Comparison of ENCODE assay signal across 8 mouse cellular contexts in the genomic region with DNA sequence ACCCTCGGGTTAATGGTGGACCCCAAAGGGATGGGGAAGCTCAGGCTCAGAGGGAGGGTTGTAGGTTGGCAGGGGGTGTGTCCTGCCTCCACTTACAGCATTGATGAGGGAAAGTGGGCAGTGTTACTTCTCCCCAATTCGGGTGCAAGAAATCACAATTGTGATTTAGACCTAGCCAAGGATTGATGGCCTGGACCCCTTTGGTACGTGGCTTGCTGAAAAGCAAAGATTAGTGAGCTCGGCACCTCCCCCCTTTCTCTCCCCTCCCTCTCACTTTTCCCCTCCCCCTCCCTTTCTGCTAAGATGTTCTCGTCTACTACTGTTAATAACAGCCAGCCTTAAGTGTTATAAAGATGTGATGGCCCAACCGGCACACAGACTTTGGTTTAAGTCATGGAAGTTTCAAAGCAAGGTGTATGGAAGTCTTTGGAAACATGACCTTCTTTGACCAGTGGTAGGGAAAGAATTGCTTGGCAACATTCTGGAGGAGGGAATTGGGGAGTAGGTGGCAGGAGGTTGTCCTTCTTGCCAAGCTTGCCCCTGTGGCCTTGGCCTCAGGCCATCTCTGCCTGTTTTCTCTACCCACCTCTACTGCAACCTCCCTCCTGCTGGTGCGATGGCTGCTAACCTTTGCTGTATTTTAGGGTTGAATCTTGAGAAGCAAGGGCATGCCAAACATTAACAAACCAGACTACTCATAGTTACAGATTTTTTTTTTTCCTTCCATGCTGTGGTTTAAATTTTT. TPM values are rescaled to one million over a fixed set of nuclear protein-coding genes. Genes with fewer than 3 reads are reported as not detected.
DNase-seq lines count a peak whose midpoint lies in the region; ATAC-seq and TF ChIP-seq lines count a peak whose summit lies in the region.

No protein-coding gene starts in this region.

- no peaks in the 10 kb centered on the region for H3K9me3 ChIP-seq in lung, postnatal 0 days (ENCODE audit: low read length)
- H3K9me3 ChIP-seq in hindbrain, embryonic 10.5 days: no peaks in the 10 kb centered on the region
- H3K9me3 ChIP-seq in limb, embryonic 13.5 days: no peaks in the 10 kb centered on the region

- no peak for TF ChIP-seq CTCF in lung, postnatal 0 days (IDR thresholded peaks at IDR 0.05)

- H3K36me3 ChIP-seq in lung, postnatal 0 days (ENCODE audit: insufficient read depth, low read length): no peaks in the 10 kb centered on the region
- H3K36me3 ChIP-seq in hindbrain, embryonic 10.5 days: peaks cover 32% of the 10 kb centered on the region
- 0 out of 2 replicates have a peak, but pooled peaks cover 5% of the 10 kb centered on the region for H3K36me3 ChIP-seq in limb, embryonic 13.5 days

- no peak for ATAC-seq in lung, postnatal 0 days
- ATAC-seq in limb, embryonic 13.5 days (ENCODE audit: low FRiP score, low read depth): no peak; the same call in 1 of the 2 replicates
- no peak for ATAC-seq in erythroid progenitor cell, adult 5-6 weeks (replicated peaks; ENCODE audit: low FRiP score, poor library complexity, severe bottlenecking)

- peak overlapping the region; percentile 96 for H3K4me3 ChIP-seq in lung, postnatal 0 days (ENCODE audit: low read depth, low read length)
- H3K4me3 ChIP-seq in hindbrain, embryonic 10.5 days: peak overlapping the region; percentile 97
- H3K4me3 ChIP-seq in limb, embryonic 13.5 days: peak overlapping the region; percentile 97

- H3K27me3 ChIP-seq in lung, postnatal 0 days (replicated peaks; ENCODE audit: insufficient read depth, low read length): no peaks in the 10 kb centered on the region
- H3K27me3 ChIP-seq in hindbrain, embryonic 10.5 days (ENCODE audit: insufficient read depth, poor library complexity, severe bottlenecking): no peaks in the 10 kb centered on the region
- H3K27me3 ChIP-seq in limb, embryonic 13.5 days: no peaks in the 10 kb centered on the region

- DNase-seq in lung, postnatal 0 days (ENCODE audit: low spot score): peak; percentile 21
- no peak for DNase-seq in lung, postnatal 36 days
- peak; percentile 34 to 43 for DNase-seq in cerebellum, adult 18-20 months
- no peak for DNase-seq in hindbrain, embryonic 10.5 days (ENCODE audit: low spot score)
- DNase-seq in retina, embryonic 14.5 days (ENCODE audit: low spot score): peak; percentile 28
- DNase-seq in layer of hippocampus, postnatal 25 days (ENCODE audit: extremely low spot score in 1 of 2, low spot score in 1 of 2): no peak

- no peak for TF ChIP-seq EP300 in lung, postnatal 0 days (IDR thresholded peaks at IDR 0.05)

- WGBS in lung, postnatal 0 days: under 1% methylated on average over 7 of the region's 7 CpGs
- 6% methylated on average over 7 of the region's 7 CpGs for WGBS in hindbrain, embryonic 10.5 days
- WGBS in limb, embryonic 13.5 days: 2% methylated on average over 7 of the region's 7 CpGs

- peak overlapping the region; percentile 82 for H3K4me2 ChIP-seq in lung, postnatal 0 days (replicated peaks; ENCODE audit: low read depth, low read length)
- peak overlapping the region; percentile 90 for H3K4me2 ChIP-seq in limb, embryonic 13.5 days (replicated peaks)

- H3K9ac ChIP-seq in lung, postnatal 0 days (replicated peaks; ENCODE audit: low read depth): peak overlapping the region; percentile 70
- H3K9ac ChIP-seq in limb, embryonic 13.5 days: peak overlapping the region; percentile 95

- peak overlapping the region; percentile 92 for H3K27ac ChIP-seq in lung, postnatal 0 days (ENCODE audit: low read length)
- H3K27ac ChIP-seq in hindbrain, embryonic 10.5 days: peak overlapping the region; percentile 99
- H3K27ac ChIP-seq in limb, embryonic 13.5 days: peak overlapping the region; percentile 98

- H3K4me1 ChIP-seq in lung, postnatal 0 days (ENCODE audit: insufficient read depth, low read depth, low read length): peaks cover 5% of the 10 kb centered on the region; the same call in 1 of the 2 replicates
- H3K4me1 ChIP-seq in hindbrain, embryonic 10.5 days (replicated peaks): peaks cover 48% of the 10 kb centered on the region
- peaks cover 44% of the 10 kb centered on the region for H3K4me1 ChIP-seq in limb, embryonic 13.5 days

RNA-seq across cellular contexts. Expression of gene Hmgcs1, which starts 0.9 kb away (rescaled TPM):
- polyA plus RNA-seq in lung, postnatal 0 days (2015; fragmentation: Nextera tagmentation; extraction: Ambion mirVana): 95.4 and 118 TPM in 2 replicates
- 342 and 383 TPM in 2 replicates for polyA plus RNA-seq in hindbrain, embryonic 10.5 days (2016; fragmentation: Nextera tagmentation; extraction: Ambion mirVana)
- 146 and 148 TPM in 2 replicates for polyA plus RNA-seq in limb, embryonic 13.5 days (2015; fragmentation: Nextera tagmentation; extraction: Ambion mirVana)
- total RNA-seq in layer of hippocampus, postnatal 25 days (2021): 100 to 1,000 TPM; 267 to 285 TPM
- 5.9 and 6.1 TPM in 2 replicates for total RNA-seq in erythroid progenitor cell, adult 5-6 weeks (2015; ENCODE audit: low replicate concordance)
- 7.0 and 9.0 TPM in 2 replicates for total RNA-seq in erythroid progenitor cell, adult 5-6 weeks (2017; ENCODE audit: low replicate concordance)

Comparison
In these comparisons a context has a peak if more than half of its experiments do, and no peak if none do; other contexts are left out.
1. DNase-seq: peak in lung, postnatal 0 days (single experiment), cerebellum, adult 18-20 months (2 of 2) and retina, embryonic 14.5 days (single experiment); none in lung, postnatal 36 days (single experiment), hindbrain, embryonic 10.5 days (single experiment) and layer of hippocampus, postnatal 25 days (0 of 2).
2. Peak in every context shown above with its lines, with median percentiles within 50 percentile points of each other: H3K27ac ChIP-seq and H3K4me3 ChIP-seq.